Mouse (Mus musculus) embryonic facial prominence, embryonic 12.5 days (tissue): ENCODE measurements at regions not wholly inside any gene's neighbourhood (a gene's known extent, or its start where the extent isn't known, plus 50 kb on each side); places are given as distances from the start of the nearest gene placed in this dataset.

Experiments
- ATAC-seq: fragments of 200-750 bp; cut with Nextera tagmentation; 2 replicates; pipeline ENCODE4 v1.8.0; 2017; ENCODE audit not compliant: insufficient number of reproducible peaks, insufficient read depth, low FRiP score, low TSS enrichment
- H3K27ac ChIP-seq: fragments of 300-500 bp; sonication (generic); 2 replicates; pipeline ENCODE4 v1.5.1; 2016; ENCODE audit warnings: mild to moderate bottlenecking
- H3K27me3 ChIP-seq: fragments of 300-500 bp; sonication (generic); 2 replicates; pipeline ENCODE4 v1.6.1; 2016; ENCODE audit warnings: mild to moderate bottlenecking, moderate library complexity
- H3K36me3 ChIP-seq: fragments of 300-500 bp; sonication (generic); 2 replicates; pipeline ENCODE4 v1.6.1; 2016; ENCODE audit warnings: mild to moderate bottlenecking
- H3K4me1 ChIP-seq: fragments of 300-500 bp; sonication (generic); 2 replicates; pipeline ENCODE4 v1.6.1; 2016
- H3K4me2 ChIP-seq: fragments of 300-500 bp; sonication (generic); replicated peaks from 2 replicates; pipeline ENCODE4 v1.6.1; 2016; ENCODE audit warnings: mild to moderate bottlenecking, moderate library complexity
- H3K4me3 ChIP-seq: fragments of 300-500 bp; sonication (generic); 2 replicates; pipeline ENCODE4 v1.5.1; 2016; ENCODE audit warnings: mild to moderate bottlenecking
- H3K9ac ChIP-seq: fragments of 300-500 bp; sonication (generic); 2 replicates; pipeline ENCODE4 v1.6.1; 2016; ENCODE audit warnings: mild to moderate bottlenecking, moderate library complexity
- H3K9me3 ChIP-seq: fragments of 300-500 bp; sonication (generic); 2 replicates; pipeline ENCODE4 v1.6.1; 2016; ENCODE audit warnings: mild to moderate bottlenecking, moderate library complexity
- WGBS: fragments of 180-500 bp; shearing (Covaris S2); methylation state at CpG from one replicate; pipeline ENCODE4 v1.1.7; 2016; 5-methylcytosine and 5-hydroxymethylcytosine counted together

- H3K9ac ChIP-seq: no peak overlapping the region
- H3K9me3 ChIP-seq: no peaks in the 10 kb centered on the region
- no peak overlapping the region for H3K4me2 ChIP-seq
- peaks cover 6% of the 10 kb centered on the region; the same call in 1 of the 2 replicates for H3K4me1 ChIP-seq
- H3K4me3 ChIP-seq: no peak overlapping the region
- WGBS: 65% methylated on average over 1 of the region's 1 CpGs
- no peaks in the 10 kb centered on the region for H3K36me3 ChIP-seq
- H3K27me3 ChIP-seq: no peaks in the 10 kb centered on the region
- ATAC-seq: no peak
- no peak overlapping the region for H3K27ac ChIP-seq
Measured at GRCm38 (mm10) chr4:95250083-95250482, 198.1 kb upstream of the Jun start.

GRCm38 (mm10) chr4:95269766-95270165 is 217.7 kb upstream of the Jun start:
- H3K27me3 ChIP-seq: no peaks in the 10 kb centered on the region
- H3K9me3 ChIP-seq: no peaks in the 10 kb centered on the region
- no peak overlapping the region for H3K4me2 ChIP-seq
- no peak for ATAC-seq
- H3K36me3 ChIP-seq: no peaks in the 10 kb centered on the region
- no peak overlapping the region for H3K4me3 ChIP-seq
- H3K4me1 ChIP-seq: no peaks in the 10 kb centered on the region
- H3K27ac ChIP-seq: no peak overlapping the region
- no peak overlapping the region for H3K9ac ChIP-seq

GRCm38 (mm10) chr4:95270389-95270788 is 218.4 kb upstream of the Jun start:
- no peak for ATAC-seq
- Histone ChIP-seq H3K27me3 (no peaks in the 10 kb centered on the region), H3K27ac (no peak overlapping the region), H3K4me3 (no peak overlapping the region), H3K9ac (no peak overlapping the region), H3K36me3 (no peaks in the 10 kb centered on the region), H3K4me1 (no peaks in the 10 kb centered on the region), H3K4me2 (no peak overlapping the region), H3K9me3 (no peaks in the 10 kb centered on the region)
- 79% methylated on average over 1 of the region's 1 CpGs for WGBS

- H3K9ac ChIP-seq: no peak overlapping the region
- no peak overlapping the region for H3K4me3 ChIP-seq
- no peak overlapping the region for H3K27ac ChIP-seq
- H3K4me1 ChIP-seq: peaks cover 16% of the 10 kb centered on the region
- ATAC-seq: no peak
- H3K27me3 ChIP-seq: 0 out of 2 replicates have a peak, but pooled peaks cover 2% of the 10 kb centered on the region
- no peak overlapping the region for H3K4me2 ChIP-seq
- 49% methylated on average over 3 of the region's 3 CpGs for WGBS
- no peaks in the 10 kb centered on the region for H3K9me3 ChIP-seq
- no peaks in the 10 kb centered on the region for H3K36me3 ChIP-seq
Measured at GRCm38 (mm10) chr4:95276231-95276630, 224.2 kb upstream of the Jun start.

GRCm38 (mm10) chr4:95277989-95278713 is 226.1 kb upstream of the Jun start:
- Histone ChIP-seq H3K9ac (no peak overlapping the region), H3K4me1 (peaks cover 24% of the 10 kb centered on the region), H3K36me3 (no peaks in the 10 kb centered on the region), H3K27me3 (0 out of 2 replicates have a peak, but pooled peaks cover 2% of the 10 kb centered on the region), H3K4me3 (no peak overlapping the region), H3K9me3 (no peaks in the 10 kb centered on the region), H3K27ac (peak overlapping the region; percentile 73), H3K4me2 (peak overlapping the region; percentile 13)
- ATAC-seq: no peak
- 46% methylated on average over 11 of the region's 11 CpGs for WGBS

GRCm38 (mm10) chr4:95278714-95279095 is 226.7 kb upstream of the Jun start:
- Histone ChIP-seq H3K4me2 (peak overlapping the region; percentile 13), H3K9me3 (no peaks in the 10 kb centered on the region), H3K4me3 (no peak overlapping the region), H3K27ac (peak overlapping the region; percentile 73), H3K27me3 (0 out of 2 replicates have a peak, but pooled peaks cover 2% of the 10 kb centered on the region), H3K36me3 (no peaks in the 10 kb centered on the region), H3K9ac (no peak overlapping the region), H3K4me1 (peaks cover 24% of the 10 kb centered on the region)
- 32% methylated on average over 13 of the region's 13 CpGs for WGBS
- no peak for ATAC-seq

GRCm38 (mm10) chr4:95279200-95279599 is 227.2 kb upstream of the Jun start:
- H3K27me3 ChIP-seq: 0 out of 2 replicates have a peak, but pooled peaks cover 2% of the 10 kb centered on the region
- H3K27ac ChIP-seq: peak overlapping the region; percentile 73; the same call in 1 of the 2 replicates
- no peaks in the 10 kb centered on the region for H3K9me3 ChIP-seq
- H3K4me2 ChIP-seq: no peak overlapping the region
- H3K9ac ChIP-seq: no peak overlapping the region
- no peak for ATAC-seq
- 72% methylated on average over 2 of the region's 2 CpGs for WGBS
- H3K36me3 ChIP-seq: no peaks in the 10 kb centered on the region
- peaks cover 24% of the 10 kb centered on the region for H3K4me1 ChIP-seq
- no peak overlapping the region for H3K4me3 ChIP-seq

GRCm38 (mm10) chr4:95282083-95282482 is 230.1 kb upstream of the Jun start:
- Histone ChIP-seq H3K9me3 (no peaks in the 10 kb centered on the region), H3K27me3 (0 out of 2 replicates have a peak, but pooled peaks cover 2% of the 10 kb centered on the region), H3K9ac (no peak overlapping the region), H3K4me3 (no peak overlapping the region), H3K27ac (no peak overlapping the region), H3K4me2 (no peak overlapping the region), H3K36me3 (no peaks in the 10 kb centered on the region), H3K4me1 (peaks cover 24% of the 10 kb centered on the region)
- ATAC-seq: peak; percentile 56; the same call in 1 of the 2 replicates
- 13% methylated on average over 3 of the region's 3 CpGs for WGBS

GRCm38 (mm10) chr4:95283789-95284188 is 231.8 kb upstream of the Jun start:
- Histone ChIP-seq H3K4me3 (no peak overlapping the region), H3K9ac (no peak overlapping the region), H3K4me2 (no peak overlapping the region), H3K4me1 (peaks cover 16% of the 10 kb centered on the region), H3K36me3 (no peaks in the 10 kb centered on the region), H3K27ac (no peak overlapping the region), H3K27me3 (0 out of 2 replicates have a peak, but pooled peaks cover 2% of the 10 kb centered on the region), H3K9me3 (no peaks in the 10 kb centered on the region)
- 68% methylated on average over 2 of the region's 2 CpGs for WGBS
- ATAC-seq: no peak

- H3K9me3 ChIP-seq: no peaks in the 10 kb centered on the region
- 91% methylated on average over 2 of the region's 2 CpGs for WGBS
- no peak overlapping the region for H3K4me2 ChIP-seq
Measured at GRCm38 (mm10) chr4:95284192-95284591, 232.2 kb upstream of the Jun start.

GRCm38 (mm10) chr4:95284696-95285095 is 232.7 kb upstream of the Jun start:
- no peak overlapping the region for H3K4me3 ChIP-seq
- H3K27me3 ChIP-seq: 0 out of 2 replicates have a peak, but pooled peaks cover 2% of the 10 kb centered on the region
- WGBS: 90% methylated on average over 1 of the region's 1 CpGs
- no peak overlapping the region for H3K9ac ChIP-seq
- no peak for ATAC-seq
- no peaks in the 10 kb centered on the region for H3K36me3 ChIP-seq
- H3K4me2 ChIP-seq: no peak overlapping the region
- peaks cover 9% of the 10 kb centered on the region for H3K4me1 ChIP-seq
- no peak overlapping the region for H3K27ac ChIP-seq
- H3K9me3 ChIP-seq: no peaks in the 10 kb centered on the region

More at GRCm38 (mm10) chr4:95284192-95284591, 232.2 kb upstream of the Jun start:
- no peak overlapping the region for H3K4me3 ChIP-seq
- H3K9ac ChIP-seq: no peak overlapping the region
- 0 out of 2 replicates have a peak, but pooled peaks cover 2% of the 10 kb centered on the region for H3K27me3 ChIP-seq
- ATAC-seq: no peak
- peaks cover 12% of the 10 kb centered on the region for H3K4me1 ChIP-seq
- no peak overlapping the region for H3K27ac ChIP-seq
- H3K36me3 ChIP-seq: no peaks in the 10 kb centered on the region

- no peaks in the 10 kb centered on the region for H3K36me3 ChIP-seq
- H3K9ac ChIP-seq: no peak overlapping the region
- H3K27ac ChIP-seq: no peak overlapping the region
- H3K9me3 ChIP-seq: no peaks in the 10 kb centered on the region
- no peak overlapping the region for H3K4me3 ChIP-seq
- 57% methylated on average over 4 of the region's 4 CpGs for WGBS
- no peaks in the 10 kb centered on the region for H3K27me3 ChIP-seq
- no peak for ATAC-seq
- H3K4me2 ChIP-seq: no peak overlapping the region
- no peaks in the 10 kb centered on the region for H3K4me1 ChIP-seq
Measured at GRCm38 (mm10) chr4:95290321-95290720, 238.3 kb upstream of the Jun start.
